Mouse (Mus musculus) heart, adult 2 months (tissue): ENCODE data around the gene Nadsyn1.

ENCODE experiments used
- CTCF ChIP-seq: fragments of 200-600 bp; IDR thresholded peaks from 2 replicates; pipeline ENCODE4 v1.8.1; 2022; ENCODE audit warnings: antibody characterized with exemption, mild to moderate bottlenecking, moderate library complexity
- EP300 ChIP-seq: fragments of 200-500 bp; IDR thresholded peaks from 2 replicates; pipeline ENCODE4 v1.6.1; 2011; ENCODE audit warnings: low read depth, low read length, control low read depth; ENCODE audit not compliant: insufficient read depth
- POLR2A ChIP-seq: fragments of 200-500 bp; IDR thresholded peaks from 2 replicates; pipeline ENCODE4 v1.6.1; 2011; ENCODE audit warnings: mild to moderate bottlenecking, low read depth, low read length, control low read depth; ENCODE audit not compliant: insufficient read depth

DNA sequence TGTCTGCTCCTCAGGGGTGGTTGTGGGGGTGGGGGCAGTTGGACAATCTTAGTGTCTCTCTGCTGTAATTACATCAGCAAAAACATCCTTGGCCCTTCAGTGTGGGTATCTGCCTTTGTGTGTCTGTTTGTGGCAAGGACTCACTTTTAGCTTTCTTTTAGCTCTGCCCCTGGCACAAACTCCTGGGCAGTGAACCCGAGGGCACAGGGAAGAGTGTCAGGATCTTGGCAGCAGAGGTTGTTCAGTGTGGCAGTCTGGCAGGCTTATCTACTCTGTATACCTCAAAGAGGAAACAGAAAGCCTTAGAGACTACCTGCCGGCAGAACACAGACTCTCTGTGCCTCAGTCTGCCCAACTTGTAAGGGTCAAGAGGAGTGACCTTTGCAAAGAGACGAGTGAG lies 65.0 kb downstream of the Nadsyn1 start:
- TF ChIP-seq POLR2A, result no peak
- no peak for TF ChIP-seq CTCF
- no peak for TF ChIP-seq EP300
